Mouse (Mus musculus): Measurements from ENCODE around the gene Clk3. TPM values are rescaled to one million over a fixed set of nuclear protein-coding genes. Genes with fewer than 3 reads are reported as not detected.
A peak's percentile ranks its signal among the peaks of the same experiment; 100 is the strongest.

The Clk3 gene
- polyA plus RNA-seq, 1 experiment, result 92.6 TPM

GRCm38 (mm10) chr9:57770214-57770613 lies 4.6 kb upstream of the Clk3 start:
- DNase-seq (ENCODE audit: low read depth), result no peak

GRCm38 (mm10) chr9:57769539-57770069 lies 3.9 kb upstream of the Clk3 start:
- DNase-seq (ENCODE audit: low read depth), result no peak

- no peak for DNase-seq (ENCODE audit: low read depth)
Observed at GRCm38 (mm10) chr9:57767231-57767630, 1.6 kb upstream of the Clk3 start.

- DNase-seq (ENCODE audit: low read depth), result no peak
Observed at GRCm38 (mm10) chr9:57766431-57766830, 771 bp upstream of the Clk3 start.

- no peak for DNase-seq (ENCODE audit: low read depth)
Observed at GRCm38 (mm10) chr9:57764974-57765363, 691 bp downstream of the Clk3 start.

- peak; percentile 72 for DNase-seq (ENCODE audit: low read depth)
Observed at GRCm38 (mm10) chr9:57764147-57764973, 1.3 kb downstream of the Clk3 start.

GRCm38 (mm10) chr9:57762563-57762991 lies 3.1 kb downstream of the Clk3 start:
- no peak for DNase-seq (ENCODE audit: low read depth)

- no peak for DNase-seq (ENCODE audit: low read depth)
Observed at GRCm38 (mm10) chr9:57761563-57762551, 3.8 kb downstream of the Clk3 start.

GRCm38 (mm10) chr9:57760416-57761146 lies 5.1 kb downstream of the Clk3 start:
- no peak for DNase-seq (ENCODE audit: low read depth)

GRCm38 (mm10) chr9:57759289-57759688 lies 6.4 kb downstream of the Clk3 start:
- no peak for DNase-seq (ENCODE audit: low read depth)

- no peak for DNase-seq (ENCODE audit: low read depth)
Observed at GRCm38 (mm10) chr9:57758528-57758927, 7.1 kb downstream of the Clk3 start.

GRCm38 (mm10) chr9:57757578-57757977 lies 8.1 kb downstream of the Clk3 start:
- no peak for DNase-seq (ENCODE audit: low read depth)

- no peak for DNase-seq (ENCODE audit: low read depth)
Observed at GRCm38 (mm10) chr9:57750901-57751300, 14.8 kb downstream of the Clk3 start.

- DNase-seq (ENCODE audit: low read depth), result no peak
Observed at GRCm38 (mm10) chr9:57748831-57749230, 16.8 kb downstream of the Clk3 start.

- no peak for DNase-seq (ENCODE audit: low read depth)
Observed at GRCm38 (mm10) chr9:57748137-57748536, 17.5 kb downstream of the Clk3 start.

GRCm38 (mm10) chr9:57747067-57747466 lies 18.6 kb downstream of the Clk3 start:
- DNase-seq (ENCODE audit: low read depth), result no peak

GRCm38 (mm10) chr9:57744462-57745091 lies 21.1 kb downstream of the Clk3 start:
- no peak for DNase-seq (ENCODE audit: low read depth)

- no peak for DNase-seq (ENCODE audit: low read depth)
Observed at GRCm38 (mm10) chr9:57739863-57740262, 25.8 kb downstream of the Clk3 start.

GRCm38 (mm10) chr9:57733606-57734005 lies 32.1 kb downstream of the Clk3 start:
- no peak for DNase-seq (ENCODE audit: low read depth)

GRCm38 (mm10) chr9:57728312-57728711 lies 37.3 kb downstream of the Clk3 start:
- DNase-seq (ENCODE audit: low read depth), result no peak

GRCm38 (mm10) chr9:57724701-57725100 lies 41.0 kb downstream of the Clk3 start:
- DNase-seq (ENCODE audit: low read depth), result no peak
